Mouse (Mus musculus) kidney, adult 11 months (tissue): ENCODE measurements at regions not wholly inside any gene's neighbourhood (a gene's known extent, or its start where the extent isn't known, plus 50 kb on each side); places are given as distances from the start of the nearest gene placed in this dataset.
A peak's percentile ranks its signal among the peaks of the same experiment; 100 is the strongest.
"Not testable (repeated sequence)": the region's sequence is repeated elsewhere in the genome, so short reads cannot be mapped to it uniquely, and the experiment has no call there.

Experiments used
- DNase-seq: peaks from one replicate; pipeline ENCODE4 v3.0.0; 2022

- peak; percentile 75 for DNase-seq
Measured at GRCm38 (mm10) chrX:154717526-154717925, 138.4 kb upstream of the Samt2 start.

- DNase-seq = no peak
Measured at GRCm38 (mm10) chrX:154713641-154714255, 134.6 kb upstream of the Samt2 start.

- DNase-seq = peak; percentile 33
Measured at GRCm38 (mm10) chrX:154712576-154712975, 133.4 kb upstream of the Samt2 start.

- DNase-seq = not testable (repeated sequence)
Measured at GRCm38 (mm10) chrX:154670529-154670928, 91.4 kb upstream of the Samt2 start.
